Mouse (Mus musculus) midbrain, embryonic 11.5 days (tissue): ENCODE results near the gene Dazl. TPM values are rescaled to one million over a fixed set of nuclear protein-coding genes. Genes with fewer than 3 reads are reported as not detected.
A peak's percentile ranks its signal among the peaks of the same experiment; 100 is the strongest.

Source experiments
- ATAC-seq: fragments of 200-750 bp; cut with Nextera tagmentation; 2 replicates; pipeline ENCODE4 v1.8.0; 2017; ENCODE audit warnings: moderate TSS enrichment, moderate library complexity; ENCODE audit not compliant: low FRiP score
- DNase-seq: peaks from one replicate; pipeline ENCODE4 v3.0.0; 2015; ENCODE audit warnings: low spot score; ENCODE audit errors: missing footprints
- H3K27ac ChIP-seq: fragments of 300-500 bp; sonication (generic); 2 replicates; pipeline ENCODE4 v1.5.1; 2014; ENCODE audit warnings: low read depth, low read length
- H3K27me3 ChIP-seq: fragments of 300-500 bp; sonication (generic); 2 replicates; pipeline ENCODE4 v1.6.1; 2014; ENCODE audit warnings: mild to moderate bottlenecking, low read length, moderate library complexity, mixed read lengths; ENCODE audit not compliant: control insufficient read depth, insufficient read depth
- H3K36me3 ChIP-seq: fragments of 300-500 bp; sonication (generic); 2 replicates; pipeline ENCODE4 v1.6.1; 2014; ENCODE audit warnings: mild to moderate bottlenecking, low read length, moderate library complexity, mixed read lengths; ENCODE audit not compliant: control insufficient read depth, insufficient read depth
- H3K4me1 ChIP-seq: fragments of 300-500 bp; sonication (generic); 2 replicates; pipeline ENCODE4 v1.6.1; 2014; ENCODE audit warnings: low read length; ENCODE audit not compliant: control insufficient read depth, insufficient read depth
- H3K4me2 ChIP-seq: fragments of 300-500 bp; sonication (generic); 2 replicates; pipeline ENCODE4 v1.6.1; 2014; ENCODE audit warnings: mild to moderate bottlenecking, moderate library complexity
- H3K4me3 ChIP-seq: fragments of 300-500 bp; sonication (generic); 2 replicates; pipeline ENCODE4 v1.5.1; 2014; ENCODE audit warnings: low read depth, low read length
- H3K9ac ChIP-seq: fragments of 300-500 bp; sonication (generic); 2 replicates; pipeline ENCODE4 v1.6.1; 2014; ENCODE audit warnings: low read length
- H3K9me3 ChIP-seq: fragments of 300-500 bp; sonication (generic); 2 replicates; pipeline ENCODE4 v1.6.1; 2016; ENCODE audit warnings: low read length; ENCODE audit not compliant: control insufficient read depth
- WGBS: fragments of 180-500 bp; shearing (Covaris S2); extraction: QIAGEN DNeasy Blood & Tissue Kit; methylation state at CpG from one replicate; pipeline ENCODE4 v1.1.7; 2014; 5-methylcytosine and 5-hydroxymethylcytosine counted together
- polyA plus RNA-seq: library from polyadenylated mRNA; unstranded; fragments of >200 nt; fragmentation: Nextera tagmentation; extraction: Ambion mirVana; gene quantifications from 2 replicates; pipeline ENCODE4 v1.2.1, GENCODE M21; 2014

Dazl gene
- polyA plus RNA-seq, 1 experiment from 2014 or later = not detected

DNA sequence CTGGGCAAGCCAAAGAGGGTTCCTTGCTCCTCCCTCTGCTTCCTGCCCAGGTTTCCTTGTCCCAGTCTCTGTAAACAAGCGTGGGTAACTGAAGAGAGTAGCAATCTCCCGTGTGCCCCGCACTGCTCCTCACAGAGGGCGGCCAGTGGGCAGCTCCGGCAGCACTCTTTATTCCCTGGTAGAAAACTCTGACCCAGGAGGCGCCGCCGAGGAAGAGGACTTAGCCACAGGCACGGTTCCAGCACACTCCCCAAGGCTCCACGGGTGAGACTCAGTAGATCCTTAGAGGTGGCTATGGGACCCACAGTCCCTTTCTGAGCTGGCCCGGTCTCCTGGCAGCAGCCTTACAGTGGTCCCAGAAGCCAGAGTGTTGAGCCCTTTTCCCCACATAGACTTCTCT, 50.1 kb downstream of the Dazl start:
- Histone ChIP-seq H3K9ac (no peak overlapping the region), H3K4me1 (no peaks in the 10 kb centered on the region), H3K36me3 (no peaks in the 10 kb centered on the region), H3K27ac (no peak overlapping the region), H3K4me3 (no peak overlapping the region), H3K4me2 (no peak overlapping the region), H3K27me3 (no peaks in the 10 kb centered on the region), H3K9me3 (no peaks in the 10 kb centered on the region)
- DNase-seq (no peak), ATAC-seq (no peak)
- 92% methylated on average over 11 of the region's 11 CpGs for WGBS

DNA sequence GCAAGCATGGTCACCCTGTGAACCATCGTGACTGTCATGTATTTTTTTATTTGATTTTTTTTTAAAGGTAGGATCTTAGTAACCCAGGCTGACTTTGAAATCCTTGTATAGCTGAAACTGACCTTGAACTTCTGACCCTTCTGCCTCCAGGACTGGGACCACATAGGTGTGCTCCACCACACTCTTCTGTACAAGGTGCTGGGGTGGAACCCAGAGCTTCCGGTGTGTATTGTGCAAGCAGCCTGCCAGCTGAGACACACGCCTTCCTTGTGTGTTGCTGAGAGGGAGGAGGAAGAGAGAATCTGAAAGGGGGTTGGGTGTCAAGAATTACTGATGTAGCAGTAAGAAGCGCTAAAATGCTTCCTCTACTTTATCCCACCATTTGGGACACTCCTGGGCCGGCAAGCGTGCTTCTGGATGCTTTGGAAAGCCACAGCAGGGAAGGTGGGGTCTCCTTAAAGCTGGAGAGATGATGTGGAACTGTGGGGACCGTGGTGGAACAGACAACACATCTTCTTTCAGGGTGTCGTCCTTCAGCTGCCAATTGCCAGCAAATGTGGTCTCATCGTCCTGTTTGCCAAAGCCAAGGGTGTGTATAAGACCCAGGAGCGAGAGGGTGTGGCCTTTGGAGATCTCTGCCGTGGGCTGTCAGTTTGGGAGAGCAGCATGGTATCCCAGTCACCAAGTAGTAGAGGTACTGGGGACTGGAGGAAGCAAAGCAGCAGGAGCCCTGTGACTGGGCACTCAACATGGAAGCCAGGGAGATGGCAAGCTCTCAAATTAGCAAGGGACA, 55.4 kb downstream of the Dazl start:
- peaks cover 11% of the 10 kb centered on the region for H3K4me1 ChIP-seq
- no peaks in the 10 kb centered on the region for H3K9me3 ChIP-seq
- H3K27me3 ChIP-seq = no peaks in the 10 kb centered on the region
- DNase-seq (no peak), ATAC-seq (peak; percentile 1; the same call in 1 of the 2 replicates)
- H3K4me3 ChIP-seq = no peak overlapping the region
- no peak overlapping the region for H3K9ac ChIP-seq
- WGBS = 66% methylated on average over 11 of the region's 11 CpGs
- no peak overlapping the region for H3K27ac ChIP-seq
- H3K4me2 ChIP-seq = no peak overlapping the region
- no peaks in the 10 kb centered on the region for H3K36me3 ChIP-seq

DNA sequence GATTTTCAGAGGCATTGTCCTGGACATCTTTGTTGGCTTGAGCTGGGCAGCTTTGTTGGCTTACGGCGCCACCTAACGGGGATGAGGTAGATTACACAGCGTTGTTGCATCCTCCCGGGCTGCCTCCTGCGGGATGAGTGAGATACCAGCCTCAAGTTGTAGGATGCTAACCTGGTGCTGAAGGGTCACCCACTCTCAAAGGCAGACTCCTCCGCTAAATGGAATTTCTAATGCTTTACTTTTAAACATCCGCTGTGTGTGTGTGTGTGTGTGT, 56.1 kb downstream of the Dazl start:
- H3K9me3 ChIP-seq = no peaks in the 10 kb centered on the region
- H3K4me3 ChIP-seq = no peak overlapping the region
- peak; percentile 91 for ATAC-seq
- peak; percentile 97 for DNase-seq
- peaks cover 11% of the 10 kb centered on the region for H3K4me1 ChIP-seq
- no peaks in the 10 kb centered on the region for H3K36me3 ChIP-seq
- H3K4me2 ChIP-seq = peak overlapping the region; percentile 35; the same call in 1 of the 2 replicates
- no peaks in the 10 kb centered on the region for H3K27me3 ChIP-seq
- H3K9ac ChIP-seq = peak overlapping the region; percentile 45; the same call in 1 of the 2 replicates
- 9% methylated on average over 8 of the region's 8 CpGs for WGBS
- H3K27ac ChIP-seq = peak overlapping the region; percentile 73; the same call in 1 of the 2 replicates

DNA sequence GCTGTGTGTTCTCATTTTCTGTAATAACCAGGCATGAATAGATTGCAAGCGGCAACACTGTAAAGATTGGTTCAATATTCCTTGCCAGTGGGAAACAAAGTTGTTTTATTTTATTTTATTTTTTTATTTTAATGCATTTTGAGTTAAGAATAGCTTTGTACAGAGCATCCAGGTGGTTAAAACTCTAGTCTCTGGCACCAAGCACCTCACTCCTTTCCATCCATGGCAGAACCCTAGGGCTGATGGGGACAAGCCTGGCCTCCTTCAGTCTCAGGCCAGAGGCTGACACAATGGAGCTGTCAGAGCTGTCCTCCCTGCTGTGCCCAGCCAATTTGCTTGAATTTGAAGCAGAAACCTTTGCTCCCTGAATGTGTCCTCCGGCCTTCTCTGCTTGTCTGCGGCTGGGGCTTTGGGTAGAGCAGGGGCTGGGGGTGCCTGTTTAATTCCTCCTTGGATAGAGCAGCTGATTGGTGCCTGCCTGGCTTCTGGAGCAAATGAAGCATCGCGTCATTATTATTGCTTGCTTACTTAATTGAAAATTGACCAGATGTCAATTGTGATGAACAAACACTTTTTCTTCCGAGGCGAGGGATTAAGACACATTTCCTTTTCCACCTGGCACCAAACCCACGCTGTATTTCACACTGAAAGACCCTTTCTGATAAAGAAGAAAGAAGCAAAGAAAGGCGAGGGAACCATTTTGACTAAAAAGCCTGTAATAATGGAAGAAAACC, 56.6 kb downstream of the Dazl start:
- DNase-seq (peak; percentile 92), ATAC-seq (peak; percentile 90)
- 22% methylated on average over 9 of the region's 9 CpGs for WGBS
- Histone ChIP-seq H3K4me1 (peaks cover 11% of the 10 kb centered on the region), H3K4me2 (peak overlapping the region; percentile 35; the same call in 1 of the 2 replicates), H3K9me3 (no peaks in the 10 kb centered on the region), H3K36me3 (no peaks in the 10 kb centered on the region), H3K27me3 (no peaks in the 10 kb centered on the region), H3K27ac (peak overlapping the region; percentile 73), H3K4me3 (no peak overlapping the region), H3K9ac (peak overlapping the region; percentile 45)

DNA sequence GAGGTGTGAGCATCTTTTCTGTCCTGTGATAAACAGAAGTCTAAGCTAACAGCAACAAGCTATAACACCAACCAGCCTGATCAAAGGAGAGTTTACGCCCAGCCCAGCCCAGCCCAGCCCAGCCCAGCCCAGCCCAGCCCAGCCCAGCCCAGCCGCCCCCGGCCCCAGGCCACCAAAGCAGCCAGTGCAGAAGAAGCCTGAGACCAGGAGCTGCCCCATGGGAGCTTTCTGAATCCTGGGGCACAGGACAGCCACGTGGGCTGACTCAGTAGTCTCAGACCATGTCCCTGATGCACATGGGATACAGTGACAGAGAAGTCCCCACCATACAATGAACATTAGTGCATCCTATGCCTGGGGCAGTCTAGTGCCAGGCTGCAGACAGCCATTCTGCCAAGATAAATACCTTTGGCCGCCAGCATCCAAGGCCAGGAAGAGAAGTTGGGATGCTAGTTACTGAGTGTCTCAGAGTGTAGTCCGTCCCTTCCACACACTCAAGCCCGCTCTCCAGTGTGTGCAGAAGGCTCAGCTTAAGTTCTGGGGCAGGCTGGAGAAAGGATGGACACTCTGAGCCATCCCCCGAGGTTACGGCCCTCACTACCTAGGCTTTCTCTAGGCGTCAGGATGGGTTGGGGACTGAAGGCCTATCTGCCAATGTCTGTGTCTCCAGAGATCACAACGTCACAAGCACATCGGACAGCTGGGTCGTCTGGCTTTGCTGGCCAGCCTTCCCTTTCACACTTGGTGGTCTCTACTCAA, 57.3 kb downstream of the Dazl start:
- Histone ChIP-seq H3K4me3 (no peak overlapping the region), H3K9me3 (no peaks in the 10 kb centered on the region), H3K4me2 (no peak overlapping the region), H3K27me3 (no peaks in the 10 kb centered on the region), H3K36me3 (no peaks in the 10 kb centered on the region), H3K4me1 (peaks cover 11% of the 10 kb centered on the region), H3K27ac (peak overlapping the region; percentile 73; the same call in 1 of the 2 replicates), H3K9ac (no peak overlapping the region)
- 43% methylated on average over 13 of the region's 13 CpGs for WGBS
- DNase-seq = peak; percentile 90
- peak; percentile 47 for ATAC-seq

DNA sequence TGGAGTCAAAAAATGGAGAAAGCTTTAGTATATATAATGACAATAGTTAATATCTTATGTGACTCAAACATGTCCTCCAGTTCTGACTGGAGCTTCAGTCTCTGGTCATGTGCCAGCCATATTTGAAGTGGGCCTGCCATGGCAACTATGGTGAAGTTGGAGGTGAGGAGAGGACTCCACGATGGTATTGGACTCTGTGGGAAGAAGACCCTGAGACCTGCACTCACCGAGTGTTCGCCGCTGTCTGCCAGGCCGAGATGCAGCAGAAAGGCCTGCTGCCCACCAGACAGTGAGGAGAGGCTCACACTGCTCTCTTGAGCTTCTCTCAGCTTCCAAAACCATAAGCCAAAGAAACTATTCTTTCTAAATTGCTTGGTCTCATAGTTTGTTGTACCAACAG, 59.5 kb downstream of the Dazl start:
- ATAC-seq = no peak
- Histone ChIP-seq H3K9me3 (no peaks in the 10 kb centered on the region), H3K27me3 (no peaks in the 10 kb centered on the region), H3K27ac (no peak overlapping the region), H3K9ac (no peak overlapping the region), H3K4me1 (peaks cover 11% of the 10 kb centered on the region), H3K36me3 (no peaks in the 10 kb centered on the region), H3K4me3 (no peak overlapping the region), H3K4me2 (no peak overlapping the region)
- no peak for DNase-seq
- 83% methylated on average over 5 of the region's 5 CpGs for WGBS

DNA sequence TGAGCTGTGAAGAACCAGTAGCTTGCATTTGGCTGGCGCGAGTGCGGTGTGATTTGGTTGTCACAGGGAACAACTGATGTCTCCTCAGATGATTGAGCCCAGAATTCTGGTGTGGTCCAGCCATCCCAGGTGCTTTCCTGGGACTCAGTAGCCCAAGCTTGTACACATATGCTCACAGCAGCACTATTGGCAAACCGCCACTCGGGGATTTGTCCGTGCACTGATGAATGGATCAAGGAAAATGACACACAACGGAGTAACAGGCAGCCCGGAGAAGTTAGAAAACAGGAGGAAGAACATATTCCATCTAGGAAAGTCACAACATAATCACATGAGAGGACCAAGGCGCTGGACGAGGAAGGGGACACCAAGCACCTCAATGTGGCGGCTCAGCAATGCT, 60.6 kb downstream of the Dazl start:
- no peak for DNase-seq
- WGBS = 95% methylated on average over 11 of the region's 11 CpGs
- H3K27me3 ChIP-seq = no peaks in the 10 kb centered on the region

DNA sequence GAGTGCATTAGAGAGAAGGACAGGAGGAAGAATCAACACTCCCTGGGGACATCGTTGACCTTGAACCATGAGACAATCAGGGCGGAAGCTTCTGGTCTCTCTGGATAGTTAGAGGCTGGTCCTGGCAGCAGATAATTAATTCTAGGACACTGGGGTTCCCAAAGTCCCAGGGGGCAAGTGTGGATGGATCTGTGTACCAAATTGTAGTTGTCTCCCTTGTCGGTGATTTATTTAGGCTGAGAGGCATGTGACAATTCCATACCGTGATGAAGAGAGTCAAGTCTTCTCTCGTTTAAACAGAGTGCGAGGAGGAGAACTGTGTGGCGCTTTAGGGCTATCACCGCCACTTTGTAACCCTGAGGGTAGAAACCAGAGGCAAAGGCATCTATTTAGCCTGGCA, 62.2 kb downstream of the Dazl start:
- H3K4me1 ChIP-seq = peaks cover 3% of the 10 kb centered on the region
- no peaks in the 10 kb centered on the region for H3K36me3 ChIP-seq
- no peak overlapping the region for H3K4me2 ChIP-seq
- no peaks in the 10 kb centered on the region for H3K9me3 ChIP-seq
- H3K27ac ChIP-seq = no peak overlapping the region
- 91% methylated on average over 8 of the region's 8 CpGs for WGBS
- ATAC-seq (no peak), DNase-seq (no peak)
- no peak overlapping the region for H3K9ac ChIP-seq
- H3K27me3 ChIP-seq = no peaks in the 10 kb centered on the region
- no peak overlapping the region for H3K4me3 ChIP-seq

More for the DNA sequence above, 60.6 kb downstream of the Dazl start:
- no peaks in the 10 kb centered on the region for H3K36me3 ChIP-seq
- H3K9ac ChIP-seq = no peak overlapping the region
- H3K9me3 ChIP-seq = no peaks in the 10 kb centered on the region
- H3K4me1 ChIP-seq = peaks cover 11% of the 10 kb centered on the region
- no peak for ATAC-seq
- no peak overlapping the region for H3K4me3 ChIP-seq
- no peak overlapping the region for H3K27ac ChIP-seq
- no peak overlapping the region for H3K4me2 ChIP-seq

DNA sequence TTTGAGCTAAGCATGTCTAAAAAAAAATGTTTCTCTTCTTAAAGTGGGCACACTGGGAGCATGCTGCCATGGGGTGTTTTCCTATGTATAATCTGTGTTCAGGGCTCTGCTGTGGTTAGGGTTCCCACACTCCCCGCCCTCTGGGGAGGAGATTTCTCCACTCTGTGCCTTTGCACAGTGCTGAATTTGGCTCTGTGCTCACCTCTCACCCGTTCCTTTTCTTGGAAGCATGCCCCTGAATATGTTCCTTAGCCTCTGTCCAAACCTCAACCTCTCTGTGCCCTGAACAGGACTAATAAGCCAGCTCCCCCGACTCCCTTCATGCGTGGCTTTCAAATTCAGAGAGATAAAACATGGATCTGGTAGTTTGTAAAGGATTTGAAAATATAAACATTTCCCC, 63.9 kb downstream of the Dazl start:
- H3K4me2 ChIP-seq = no peak overlapping the region
- H3K27ac ChIP-seq = no peak overlapping the region
- 82% methylated on average over 4 of the region's 4 CpGs for WGBS
- H3K4me1 ChIP-seq = no peaks in the 10 kb centered on the region
- H3K9me3 ChIP-seq = no peaks in the 10 kb centered on the region
- H3K36me3 ChIP-seq = no peaks in the 10 kb centered on the region
- H3K9ac ChIP-seq = no peak overlapping the region
- no peaks in the 10 kb centered on the region for H3K27me3 ChIP-seq
- DNase-seq (no peak), ATAC-seq (no peak)
- no peak overlapping the region for H3K4me3 ChIP-seq
